Mouse (Mus musculus) midbrain, postnatal 0 days (tissue): Measurements from ENCODE around the gene Ubtf. TPM values are rescaled to one million over a fixed set of nuclear protein-coding genes. Genes with fewer than 3 reads are reported as not detected.

Experiments used
- ATAC-seq: fragments of 200-750 bp; cut with Nextera tagmentation; 2 replicates; pipeline ENCODE4 v1.8.0; 2017; ENCODE audit warnings: moderate number of reproducible peaks, mild to moderate bottlenecking, moderate TSS enrichment, moderate library complexity; ENCODE audit not compliant: low FRiP score
- DNase-seq: peaks from one replicate; pipeline ENCODE4 v3.0.0-alpha.2; 2015; ENCODE audit warnings: low spot score
- H3K27ac ChIP-seq: fragments of 300-500 bp; sonication (generic); 2 replicates; pipeline ENCODE4 v1.5.1; 2014; ENCODE audit warnings: low read depth, mild to moderate bottlenecking, low read length, mixed read lengths
- H3K27me3 ChIP-seq: fragments of 300-500 bp; sonication (generic); 2 replicates; pipeline ENCODE4 v1.6.1; 2014; ENCODE audit warnings: low read length, control low read depth, mixed read lengths; ENCODE audit not compliant: insufficient read depth
- H3K36me3 ChIP-seq: fragments of 300-500 bp; sonication (generic); 2 replicates; pipeline ENCODE4 v1.6.1; 2014; ENCODE audit warnings: low read length, control low read depth, mixed read lengths; ENCODE audit not compliant: insufficient read depth
- H3K4me1 ChIP-seq: fragments of 300-500 bp; sonication (generic); 2 replicates; pipeline ENCODE4 v1.6.1; 2014; ENCODE audit warnings: mild to moderate bottlenecking, control low read depth, antibody characterized with exemption, low read length, mixed read lengths; ENCODE audit not compliant: insufficient read depth
- H3K4me2 ChIP-seq: fragments of 300-500 bp; sonication (generic); 2 replicates; pipeline ENCODE4 v1.6.1; 2014; ENCODE audit warnings: low read depth, mild to moderate bottlenecking, low read length, mixed read lengths; ENCODE audit not compliant: poor library complexity, severe bottlenecking
- H3K4me3 ChIP-seq: fragments of 300-500 bp; sonication (generic); 2 replicates; pipeline ENCODE4 v1.5.1; 2014; ENCODE audit warnings: low read depth, mild to moderate bottlenecking, low read length, moderate library complexity
- H3K9ac ChIP-seq: fragments of 300-500 bp; sonication (generic); replicated peaks from 2 replicates; pipeline ENCODE4 v1.6.1; 2014; ENCODE audit warnings: mild to moderate bottlenecking, low read length, moderate library complexity, mixed read lengths; ENCODE audit not compliant: poor library complexity, severe bottlenecking
- H3K9me3 ChIP-seq: fragments of 300-500 bp; sonication (generic); 2 replicates; pipeline ENCODE4 v1.6.1; 2016; ENCODE audit warnings: low read length, control low read depth
- CTCF ChIP-seq: IDR thresholded peaks from 2 replicates; pipeline ENCODE4 v1.5.1; 2016; ENCODE audit warnings: antibody characterized with exemption, mild to moderate bottlenecking
- WGBS: fragments of 180-500 bp; shearing (Covaris S2); extraction: QIAGEN DNeasy Blood & Tissue Kit; methylation state at CpG from one replicate; pipeline ENCODE4 v1.1.7; 2014; 5-methylcytosine and 5-hydroxymethylcytosine counted together
- polyA plus RNA-seq: library from polyadenylated mRNA; unstranded; fragments of >200 nt; fragmentation: Nextera tagmentation; extraction: Ambion mirVana; gene quantifications from 2 replicates; pipeline ENCODE4 v1.2.1, GENCODE M21; 2015
- total RNA-seq: library from RNA; depleted of rRNA; stranded (reverse); fragments of >200 nt; gene quantifications from 2 replicates; pipeline ENCODE4 v1.2.3, GENCODE M21; 2014

Ubtf gene
- total and polyA plus RNA-seq, 2 experiments from 2014 or later = 64.3 TPM

GRCm38 (mm10) chr11:102349189-102349954, 29.8 kb upstream of the Ubtf start:
- ATAC-seq (no peak), DNase-seq (no peak)
- H3K4me2 ChIP-seq = no peak overlapping the region
- no peak overlapping the region for H3K9ac ChIP-seq
- H3K27me3 ChIP-seq = no peaks in the 10 kb centered on the region
- no peak overlapping the region for H3K4me3 ChIP-seq
- no peak for TF ChIP-seq CTCF
- H3K27ac ChIP-seq = no peak overlapping the region
- H3K9me3 ChIP-seq = no peaks in the 10 kb centered on the region
- no peaks in the 10 kb centered on the region for H3K36me3 ChIP-seq
- WGBS = 90% methylated on average over 3 of the region's 3 CpGs
- H3K4me1 ChIP-seq = no peaks in the 10 kb centered on the region

GRCm38 (mm10) chr11:102348771-102349170, 29.2 kb upstream of the Ubtf start:
- TF ChIP-seq CTCF = no peak
- Histone ChIP-seq H3K9ac (no peak overlapping the region), H3K4me1 (no peaks in the 10 kb centered on the region), H3K4me2 (no peak overlapping the region), H3K27me3 (no peaks in the 10 kb centered on the region), H3K4me3 (no peak overlapping the region), H3K9me3 (no peaks in the 10 kb centered on the region), H3K36me3 (no peaks in the 10 kb centered on the region), H3K27ac (no peak overlapping the region)
- DNase-seq (no peak), ATAC-seq (no peak)
- WGBS = 78% methylated on average over 11 of the region's 11 CpGs

- Histone ChIP-seq H3K4me1 (no peaks in the 10 kb centered on the region), H3K27ac (no peak overlapping the region), H3K4me3 (no peak overlapping the region), H3K4me2 (no peak overlapping the region), H3K36me3 (no peaks in the 10 kb centered on the region), H3K9me3 (no peaks in the 10 kb centered on the region), H3K9ac (no peak overlapping the region), H3K27me3 (no peaks in the 10 kb centered on the region)
- DNase-seq (no peak), ATAC-seq (no peak)
- no peak for TF ChIP-seq CTCF
- WGBS = 92% methylated on average over 7 of the region's 7 CpGs
Observed at GRCm38 (mm10) chr11:102348101-102348585, 28.6 kb upstream of the Ubtf start.

GRCm38 (mm10) chr11:102347683-102348082, 28.1 kb upstream of the Ubtf start:
- Histone ChIP-seq H3K27ac (no peak overlapping the region), H3K9ac (no peak overlapping the region), H3K4me3 (no peak overlapping the region), H3K4me2 (no peak overlapping the region), H3K4me1 (no peaks in the 10 kb centered on the region), H3K27me3 (no peaks in the 10 kb centered on the region), H3K36me3 (no peaks in the 10 kb centered on the region), H3K9me3 (no peaks in the 10 kb centered on the region)
- WGBS = 63% methylated on average over 5 of the region's 5 CpGs
- DNase-seq (no peak), ATAC-seq (no peak)
- TF ChIP-seq CTCF = no peak

GRCm38 (mm10) chr11:102346926-102347325, 27.4 kb upstream of the Ubtf start:
- no peak overlapping the region for H3K4me2 ChIP-seq
- TF ChIP-seq CTCF = no peak
- H3K4me1 ChIP-seq = no peaks in the 10 kb centered on the region
- 60% methylated on average over 5 of the region's 5 CpGs for WGBS
- ATAC-seq (no peak), DNase-seq (no peak)
- no peaks in the 10 kb centered on the region for H3K27me3 ChIP-seq
- H3K9ac ChIP-seq = no peak overlapping the region
- no peak overlapping the region for H3K4me3 ChIP-seq
- H3K36me3 ChIP-seq = no peaks in the 10 kb centered on the region
- no peaks in the 10 kb centered on the region for H3K9me3 ChIP-seq
- no peak overlapping the region for H3K27ac ChIP-seq

GRCm38 (mm10) chr11:102344458-102344857, 24.9 kb upstream of the Ubtf start:
- no peak for DNase-seq
- 91% methylated on average over 3 of the region's 3 CpGs for WGBS
- no peaks in the 10 kb centered on the region for H3K4me1 ChIP-seq
- H3K36me3 ChIP-seq = no peaks in the 10 kb centered on the region
- H3K27ac ChIP-seq = no peak overlapping the region
- H3K9ac ChIP-seq = no peak overlapping the region
- H3K4me2 ChIP-seq = no peak overlapping the region
- no peaks in the 10 kb centered on the region for H3K9me3 ChIP-seq
- no peak for ATAC-seq
- H3K4me3 ChIP-seq = no peak overlapping the region
- no peak for TF ChIP-seq CTCF
- no peaks in the 10 kb centered on the region for H3K27me3 ChIP-seq
